Mouse (Mus musculus): Measurements from ENCODE around the gene Pafah1b1. TPM values are rescaled to one million over a fixed set of nuclear protein-coding genes. Genes with fewer than 3 reads are reported as not detected.

Gene Pafah1b1
- polyA plus RNA-seq, 1 experiment from 2014 or later = 44.5 TPM

DNA sequence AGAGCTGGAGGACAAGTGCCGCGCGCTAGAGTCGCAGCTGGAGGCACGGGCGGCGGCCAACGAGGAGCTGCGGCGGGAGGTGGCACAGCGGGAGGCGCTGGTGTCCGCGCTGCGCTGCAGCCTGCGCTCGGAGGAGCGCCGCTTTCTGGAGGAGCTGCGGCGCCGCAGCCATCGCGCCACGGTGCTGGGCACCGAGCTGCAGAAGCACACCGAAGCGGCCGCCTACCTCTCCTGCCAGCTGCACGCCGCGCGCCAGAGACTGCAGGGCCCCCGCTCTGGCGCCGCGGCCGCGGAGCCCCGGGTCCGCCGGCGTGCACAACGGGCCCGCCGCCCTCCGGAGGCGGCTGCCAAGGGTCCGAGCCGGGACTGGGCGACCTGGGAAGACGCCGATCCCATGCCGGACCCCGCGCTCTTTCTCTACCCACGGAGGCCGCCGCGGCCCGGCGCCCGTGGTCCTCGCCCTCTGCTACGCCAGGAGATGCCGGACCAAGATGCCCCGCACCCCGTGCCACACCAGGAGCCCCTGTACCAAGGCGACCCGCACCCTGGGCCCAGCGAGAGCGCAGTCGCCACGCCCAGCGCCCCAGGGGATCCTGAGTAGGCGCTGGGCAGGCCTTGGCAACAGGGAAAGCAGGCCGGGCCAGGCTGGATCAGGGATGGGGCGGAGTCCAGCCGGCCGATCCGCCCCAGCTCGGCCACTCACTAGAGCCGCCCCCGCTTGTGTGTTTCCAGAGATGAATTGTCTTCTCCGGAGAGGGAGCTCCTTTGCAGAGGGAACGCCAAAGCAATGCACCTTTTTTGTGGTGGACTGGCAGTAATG, 86.3 kb downstream of the Pafah1b1 start:
- no peaks in the 10 kb centered on the region; the same call in 1 of the 2 replicates for H3K27me3 ChIP-seq
- H3K36me3 ChIP-seq = no peaks in the 10 kb centered on the region
- H3K4me2 ChIP-seq (replicated peaks) = peak overlapping the region; percentile 84
- H3K4me3 ChIP-seq (replicated peaks) = peak overlapping the region; percentile 64
- peak overlapping the region; percentile 76 for H3K9ac ChIP-seq
- ATAC-seq (ENCODE audit: insufficient number of reproducible peaks, low FRiP score, low TSS enrichment, low read depth) = peak; percentile 89
- H3K9me3 ChIP-seq (replicated peaks) = no peaks in the 10 kb centered on the region
- H3K4me1 ChIP-seq = peaks cover 20% of the 10 kb centered on the region
- WGBS = under 1% methylated on average over 82 of the region's 86 CpGs
- peak overlapping the region; percentile 94 for H3K27ac ChIP-seq (replicated peaks)

DNA sequence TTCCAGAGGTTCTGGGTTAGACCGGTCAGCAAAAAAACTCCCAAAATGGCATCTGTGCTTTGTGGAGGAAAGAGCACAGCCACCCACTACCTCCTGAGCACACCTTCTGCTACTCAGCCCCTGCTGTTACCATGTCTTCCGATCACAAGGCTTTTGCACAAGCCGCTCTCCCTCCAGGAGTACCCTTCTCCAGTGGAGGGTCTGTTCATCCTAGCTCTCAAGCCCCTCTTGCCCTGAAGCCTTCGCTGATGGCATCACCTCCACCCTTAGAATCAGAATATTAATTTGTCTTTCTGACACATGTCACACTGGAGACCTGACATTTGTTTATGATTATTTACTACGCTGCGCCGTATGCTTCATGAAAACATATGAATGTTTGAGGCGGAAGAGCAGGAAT, 87.0 kb downstream of the Pafah1b1 start:
- no peak for ATAC-seq (ENCODE audit: insufficient number of reproducible peaks, low FRiP score, low TSS enrichment, low read depth)
- H3K27ac ChIP-seq (replicated peaks) = peak overlapping the region; percentile 94
- peaks cover 20% of the 10 kb centered on the region for H3K4me1 ChIP-seq
- peak overlapping the region; percentile 76 for H3K9ac ChIP-seq
- no peaks in the 10 kb centered on the region for H3K9me3 ChIP-seq (replicated peaks)
- H3K27me3 ChIP-seq = no peaks in the 10 kb centered on the region; the same call in 1 of the 2 replicates
- H3K36me3 ChIP-seq = no peaks in the 10 kb centered on the region
- WGBS = 15% methylated on average over 8 of the region's 8 CpGs
- peak overlapping the region; percentile 84 for H3K4me2 ChIP-seq (replicated peaks)
- H3K4me3 ChIP-seq (replicated peaks) = peak overlapping the region; percentile 64

DNA sequence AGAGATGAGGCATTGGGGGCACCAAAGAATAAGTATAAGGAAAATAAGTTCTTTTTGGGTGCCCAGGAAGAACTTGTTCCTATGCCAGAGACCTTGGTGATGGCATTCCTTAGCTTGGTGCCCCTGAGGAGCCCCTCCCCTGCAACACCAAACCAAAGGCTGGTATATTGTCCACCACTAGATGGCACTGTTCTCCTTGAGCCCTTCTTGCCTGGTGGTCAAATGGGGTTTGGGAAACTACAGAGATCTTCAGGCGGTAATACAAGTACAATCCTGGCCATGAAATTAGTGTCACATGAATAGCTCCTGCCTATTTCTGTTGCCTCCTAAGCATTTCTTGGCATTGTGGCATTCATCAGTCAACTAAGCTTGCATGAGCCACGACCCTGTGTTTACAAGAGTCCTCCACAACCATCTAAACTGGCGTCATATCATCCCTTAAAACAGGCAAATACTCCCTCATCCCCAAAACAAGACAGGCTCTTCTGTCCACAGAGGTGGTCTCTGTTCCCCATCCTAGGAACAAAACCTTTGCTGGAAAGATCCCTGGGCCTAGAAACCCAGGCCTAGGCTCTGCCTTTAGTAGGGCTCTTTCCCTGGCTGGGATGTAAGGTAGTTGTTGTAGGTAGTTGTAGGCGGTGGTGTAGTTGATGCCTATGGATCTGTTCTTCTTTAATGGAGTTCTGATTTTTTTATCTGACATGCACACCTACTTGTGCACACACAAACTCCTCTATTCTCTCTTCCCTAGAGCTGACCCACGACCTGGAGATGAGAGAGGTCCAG, 89.8 kb downstream of the Pafah1b1 start:
- WGBS = 64% methylated on average over 5 of the region's 5 CpGs
- Histone ChIP-seq H3K4me2 (replicated peaks) (no peak overlapping the region), H3K4me1 (peaks cover 20% of the 10 kb centered on the region), H3K9me3 (replicated peaks) (no peaks in the 10 kb centered on the region), H3K27me3 (no peaks in the 10 kb centered on the region), H3K36me3 (no peaks in the 10 kb centered on the region), H3K4me3 (replicated peaks) (no peak overlapping the region), H3K27ac (replicated peaks) (no peak overlapping the region), H3K9ac (no peak overlapping the region)
- ATAC-seq (ENCODE audit: insufficient number of reproducible peaks, low FRiP score, low TSS enrichment, low read depth) = no peak

DNA sequence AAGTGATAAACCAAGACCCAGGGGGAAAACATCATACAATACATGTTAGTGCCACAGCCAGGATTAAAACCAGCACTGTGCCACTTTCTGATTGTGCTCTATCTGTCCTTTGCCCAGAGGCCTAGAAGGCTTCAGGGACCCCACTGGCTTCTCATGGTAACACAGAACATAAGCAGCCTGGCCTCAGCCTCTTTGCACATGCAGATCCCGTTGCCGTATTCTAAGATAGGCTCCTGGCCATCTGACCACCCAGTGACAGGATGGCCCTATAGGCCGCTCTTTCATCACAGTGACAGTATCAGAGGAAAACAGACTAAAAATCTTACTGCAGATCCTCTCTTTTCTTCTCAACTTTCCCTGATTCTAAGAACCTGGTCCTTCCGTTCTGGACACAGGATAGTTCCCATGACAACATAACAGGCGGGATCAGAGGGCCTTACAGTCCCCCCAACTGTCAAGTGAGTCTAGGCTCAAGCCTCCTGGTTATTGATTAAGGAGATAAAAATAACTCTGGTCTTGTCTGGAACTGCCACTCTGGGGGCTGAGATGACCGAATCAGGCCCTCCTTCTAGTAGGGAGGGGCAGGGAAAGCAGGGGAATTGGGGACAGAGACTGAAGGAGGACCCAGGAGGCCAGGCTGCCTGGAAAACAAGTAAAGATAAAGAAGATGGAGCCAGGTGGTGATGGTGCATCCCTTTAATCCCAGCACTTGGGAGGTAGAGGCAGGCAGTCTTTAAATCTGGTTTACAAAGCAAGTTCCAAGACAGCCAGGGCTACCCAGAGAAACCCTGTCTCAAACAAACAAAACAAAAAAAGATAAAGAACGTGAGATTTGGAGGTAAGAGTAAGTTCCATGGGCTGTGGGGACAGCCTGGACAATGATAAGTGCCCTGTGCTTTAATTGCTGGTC, 92.3 kb downstream of the Pafah1b1 start:
- ATAC-seq (ENCODE audit: insufficient number of reproducible peaks, low FRiP score, low TSS enrichment, low read depth) = no peak
- Histone ChIP-seq H3K27me3 (no peaks in the 10 kb centered on the region), H3K27ac (replicated peaks) (no peak overlapping the region), H3K36me3 (no peaks in the 10 kb centered on the region), H3K9me3 (replicated peaks) (no peaks in the 10 kb centered on the region), H3K4me1 (peaks cover 1% of the 10 kb centered on the region), H3K4me2 (replicated peaks) (no peak overlapping the region), H3K4me3 (replicated peaks) (no peak overlapping the region), H3K9ac (no peak overlapping the region)
- WGBS = 74% methylated on average over 7 of the region's 7 CpGs

DNA sequence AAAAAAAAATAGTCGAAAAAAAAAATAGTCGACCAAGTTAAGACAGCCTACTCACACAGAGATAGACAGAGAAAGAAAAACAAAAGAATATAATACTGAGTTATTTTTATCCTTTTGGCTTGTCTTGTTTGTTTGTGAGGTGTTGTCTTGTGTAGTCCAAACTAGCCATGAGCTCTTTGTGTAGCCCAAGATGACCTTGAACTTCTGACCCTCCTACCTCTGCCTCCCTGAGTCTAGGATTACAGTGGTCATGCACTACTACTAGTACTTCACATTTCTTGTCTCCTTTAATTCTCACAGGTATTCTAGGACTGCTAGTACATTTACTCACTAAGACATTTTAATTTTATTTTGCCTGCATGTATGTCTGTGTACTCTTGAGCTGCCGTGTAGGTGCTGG, 97.0 kb downstream of the Pafah1b1 start:
- no peak overlapping the region for H3K4me2 ChIP-seq (replicated peaks)
- no peaks in the 10 kb centered on the region for H3K27me3 ChIP-seq
- H3K4me1 ChIP-seq = no peaks in the 10 kb centered on the region
- H3K27ac ChIP-seq (replicated peaks) = no peak overlapping the region
- 58% methylated on average over 3 of the region's 3 CpGs for WGBS
- no peaks in the 10 kb centered on the region for H3K36me3 ChIP-seq
- no peaks in the 10 kb centered on the region for H3K9me3 ChIP-seq (replicated peaks)
- no peak overlapping the region for H3K9ac ChIP-seq
- no peak overlapping the region for H3K4me3 ChIP-seq (replicated peaks)
- no peak for ATAC-seq (ENCODE audit: insufficient number of reproducible peaks, low FRiP score, low TSS enrichment, low read depth)

DNA sequence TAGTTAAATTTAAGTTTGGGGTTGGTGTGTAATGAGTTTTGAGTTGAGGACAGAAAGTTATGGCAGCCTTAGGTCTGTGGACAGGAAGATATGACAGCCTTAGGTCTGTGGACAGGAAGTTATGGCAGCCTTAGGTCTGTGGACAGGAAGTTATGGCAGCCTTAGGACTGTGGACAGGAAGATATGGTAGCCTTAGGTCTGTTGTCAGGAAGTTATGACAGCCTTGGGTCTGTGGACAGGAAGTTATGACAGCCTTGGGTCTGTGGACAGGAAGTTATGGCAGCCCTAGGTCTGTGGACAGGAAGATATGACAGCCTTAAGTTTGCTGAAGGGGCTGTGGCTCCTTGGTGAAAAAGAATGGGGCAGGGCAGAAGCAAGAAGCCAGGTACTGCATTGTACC, 99.1 kb downstream of the Pafah1b1 start:
- Histone ChIP-seq H3K9ac (no peak overlapping the region), H3K27me3 (peaks cover 14% of the 10 kb centered on the region), H3K4me1 (no peaks in the 10 kb centered on the region), H3K9me3 (replicated peaks) (no peaks in the 10 kb centered on the region), H3K4me2 (replicated peaks) (no peak overlapping the region), H3K36me3 (no peaks in the 10 kb centered on the region), H3K4me3 (replicated peaks) (no peak overlapping the region), H3K27ac (replicated peaks) (no peak overlapping the region)
- ATAC-seq (ENCODE audit: insufficient number of reproducible peaks, low FRiP score, low TSS enrichment, low read depth) = no peak

Other genes starting within 250 kb of the Pafah1b1 start
- 3.5 and 3.7 TPM in 2 replicates for gene Rap1gap2, start 113.8 kb downstream of the Pafah1b1 start, polyA plus RNA-seq (2015; fragmentation: Nextera tagmentation; extraction: Ambion mirVana)
- gene Ccdc92b, start 105.1 kb downstream of the Pafah1b1 start, polyA plus RNA-seq (2015; fragmentation: Nextera tagmentation; extraction: Ambion mirVana) = 0.46 and 0.71 TPM in 2 replicates
- gene Cluh, start 75.2 kb downstream of the Pafah1b1 start, polyA plus RNA-seq (2015; fragmentation: Nextera tagmentation; extraction: Ambion mirVana) = 26.6 and 27.1 TPM in 2 replicates
- gene Mettl16, start 46.2 kb upstream of the Pafah1b1 start, polyA plus RNA-seq (2015; fragmentation: Nextera tagmentation; extraction: Ambion mirVana) = 45.8 and 48.9 TPM in 2 replicates
- 6.3 and 6.9 TPM in 2 replicates for gene Mnt, start 106.2 kb upstream of the Pafah1b1 start, polyA plus RNA-seq (2015; fragmentation: Nextera tagmentation; extraction: Ambion mirVana)
- 5.8 and 6.8 TPM in 2 replicates for gene Sgsm2, start 172.4 kb upstream of the Pafah1b1 start, polyA plus RNA-seq (2015; fragmentation: Nextera tagmentation; extraction: Ambion mirVana)
- gene Tsr1, start 173.4 kb upstream of the Pafah1b1 start, polyA plus RNA-seq (2015; fragmentation: Nextera tagmentation; extraction: Ambion mirVana) = 41.2 and 41.8 TPM in 2 replicates
- 17.5 and 18.1 TPM in 2 replicates for gene Smg6, start 201.2 kb upstream of the Pafah1b1 start, polyA plus RNA-seq (2015; fragmentation: Nextera tagmentation; extraction: Ambion mirVana)
- gene Srr, start 201.3 kb upstream of the Pafah1b1 start, polyA plus RNA-seq (2015; fragmentation: Nextera tagmentation; extraction: Ambion mirVana) = 26.9 and 29.6 TPM in 2 replicates

Data from embryonic facial prominence, embryonic 15.5 days (tissue).